In genomic region chr11:88689831-88690459, GRCm38 (mm10) we compare ENCODE assay signal across 8 mouse cellular contexts. TPM values are rescaled to one million over a fixed set of nuclear protein-coding genes. Genes with fewer than 3 reads are reported as not detected.
DNase-seq lines count a peak whose midpoint lies in the region; ATAC-seq and TF ChIP-seq lines count a peak whose summit lies in the region.

No protein-coding gene starts in this region.

- no peaks in the 10 kb centered on the region for H3K27me3 ChIP-seq in midbrain, embryonic 11.5 days (ENCODE audit: control insufficient read depth, insufficient read depth, low read length)
- H3K27me3 ChIP-seq in midbrain, embryonic 16.5 days (ENCODE audit: control insufficient read depth, insufficient read depth, low read depth, low read length), result no peaks in the 10 kb centered on the region
- no peaks in the 10 kb centered on the region for H3K27me3 ChIP-seq in stomach, postnatal 0 days (ENCODE audit: control insufficient read depth, insufficient read depth, low read length)

- peak overlapping the region; percentile 12; the same call in 1 of the 2 replicates for H3K27ac ChIP-seq in midbrain, embryonic 11.5 days (ENCODE audit: low read depth, low read length)
- H3K27ac ChIP-seq in midbrain, embryonic 16.5 days (ENCODE audit: low read length), result no peak overlapping the region
- H3K27ac ChIP-seq in stomach, postnatal 0 days (replicated peaks), result peak overlapping the region; percentile 36; the same call in 1 of the 2 replicates

- no peak for ATAC-seq in midbrain, embryonic 11.5 days (ENCODE audit: low FRiP score)
- no peak for ATAC-seq in midbrain, embryonic 16.5 days
- peak; percentile 34 for ATAC-seq in stomach, postnatal 0 days (ENCODE audit: low FRiP score, low TSS enrichment)

- no peak overlapping the region; the same call in 1 of the 2 replicates for H3K9ac ChIP-seq in midbrain, embryonic 11.5 days (ENCODE audit: low read length)
- no peak overlapping the region for H3K9ac ChIP-seq in midbrain, embryonic 16.5 days (ENCODE audit: low read depth, low read length)
- no peak overlapping the region for H3K9ac ChIP-seq in stomach, postnatal 0 days (ENCODE audit: low read length)

- peaks cover 64% of the 10 kb centered on the region for H3K4me1 ChIP-seq in midbrain, embryonic 11.5 days (ENCODE audit: control insufficient read depth, insufficient read depth, low read length)
- H3K4me1 ChIP-seq in midbrain, embryonic 16.5 days (ENCODE audit: control insufficient read depth, insufficient read depth, low read length), result peaks cover 32% of the 10 kb centered on the region
- H3K4me1 ChIP-seq in stomach, postnatal 0 days (replicated peaks; ENCODE audit: control insufficient read depth, insufficient read depth), result 0 out of 2 replicates have a peak, but pooled peaks cover 9% of the 10 kb centered on the region

- WGBS in midbrain, embryonic 11.5 days, result 10% methylated on average over 14 of the region's 14 CpGs
- WGBS in midbrain, embryonic 16.5 days, result 17% methylated on average over 14 of the region's 14 CpGs
- WGBS in stomach, postnatal 0 days, result 46% methylated on average over 14 of the region's 14 CpGs

- no peaks in the 10 kb centered on the region for H3K9me3 ChIP-seq in midbrain, embryonic 11.5 days (ENCODE audit: control insufficient read depth, low read length)
- H3K9me3 ChIP-seq in midbrain, embryonic 16.5 days (replicated peaks; ENCODE audit: control insufficient read depth, low read length, poor library complexity, severe bottlenecking), result no peaks in the 10 kb centered on the region
- no peaks in the 10 kb centered on the region for H3K9me3 ChIP-seq in stomach, postnatal 0 days (ENCODE audit: control insufficient read depth, low read length)

- TF ChIP-seq EP300 in stomach, postnatal 0 days (optimal IDR thresholded peaks at IDR 0.05), result no peak

- peaks cover 14% of the 10 kb centered on the region for H3K36me3 ChIP-seq in midbrain, embryonic 11.5 days (ENCODE audit: control insufficient read depth, insufficient read depth, low read length)
- H3K36me3 ChIP-seq in midbrain, embryonic 16.5 days (ENCODE audit: control insufficient read depth, insufficient read depth, low read length), result no peaks in the 10 kb centered on the region
- no peaks in the 10 kb centered on the region; the same call in 1 of the 2 replicates for H3K36me3 ChIP-seq in stomach, postnatal 0 days (ENCODE audit: control insufficient read depth, insufficient read depth, low read length)

- no peak overlapping the region for H3K4me2 ChIP-seq in midbrain, embryonic 11.5 days
- H3K4me2 ChIP-seq in midbrain, embryonic 16.5 days (ENCODE audit: low read length), result no peak overlapping the region
- no peak overlapping the region for H3K4me2 ChIP-seq in stomach, postnatal 0 days (replicated peaks; ENCODE audit: low read depth)

- TF ChIP-seq CTCF in stomach, postnatal 0 days (IDR thresholded peaks at IDR 0.05; ENCODE audit: low read depth), result no peak

- no peak overlapping the region for H3K4me3 ChIP-seq in midbrain, embryonic 11.5 days (ENCODE audit: low read depth, low read length)
- no peak overlapping the region for H3K4me3 ChIP-seq in midbrain, embryonic 16.5 days (ENCODE audit: low read depth, low read length)
- H3K4me3 ChIP-seq in stomach, postnatal 0 days (ENCODE audit: low read depth, low read length), result no peak overlapping the region

- peak; percentile 51 for DNase-seq in adrenal gland, adult 2 months
- no peak for DNase-seq in adrenal gland, postnatal 4 days (ENCODE audit: low spot score in 2 of 2)
- no peak for DNase-seq in midbrain, embryonic 11.5 days (ENCODE audit: low spot score, missing footprints)
- peak; percentile 53 to 75 for DNase-seq in kidney, postnatal 36 days
- DNase-seq in stomach, postnatal 0 days (ENCODE audit: low spot score), result peak; percentile 48
- no peak for DNase-seq in right cerebral cortex, postnatal 36 days (ENCODE audit: low spot score in 2 of 2)
- DNase-seq in layer of hippocampus, adult 18-20 months (ENCODE audit: low spot score in 2 of 2), result no peak

RNA-seq across cellular contexts. Expression of gene Msi2, which starts 28.4 kb away (rescaled TPM):
- 100 to 1,000 TPM; 205 to 214 TPM for total RNA-seq in adrenal gland, adult 2 months (2021)
- 39.1 and 40.3 TPM in 2 replicates for polyA plus RNA-seq in adrenal gland, adult 2 months (2012; rRNA removed)
- 100 to 1,000 TPM; 200 to 212 TPM for total RNA-seq in adrenal gland, postnatal 4 days (2021)
- 25.7 and 27.0 TPM in 2 replicates for polyA plus RNA-seq in midbrain, embryonic 11.5 days (2014; fragmentation: Nextera tagmentation; extraction: Ambion mirVana)
- polyA plus RNA-seq in midbrain, embryonic 16.5 days (2015; fragmentation: Nextera tagmentation; extraction: Ambion mirVana), result 29.4 and 32.8 TPM in 2 replicates
- 6.7 and 7.3 TPM in 2 replicates for polyA plus RNA-seq in stomach, postnatal 0 days (2015; fragmentation: Nextera tagmentation; extraction: Ambion mirVana)
- 100 to 1,000 TPM; 110 to 113 TPM for total RNA-seq in layer of hippocampus, adult 18-20 months (2021)

Comparison
In these comparisons a context has a peak if more than half of its experiments do, and no peak if none do; other contexts are left out.
1. DNase-seq: peak in adrenal gland, adult 2 months (single experiment), kidney, postnatal 36 days (2 of 2) and stomach, postnatal 0 days (single experiment); none in adrenal gland, postnatal 4 days (0 of 2), midbrain, embryonic 11.5 days (single experiment), right cerebral cortex, postnatal 36 days (0 of 2) and layer of hippocampus, adult 18-20 months (0 of 2).